14 mouse cellular contexts compared by ENCODE assay signal in genomic region chr6:145592036-145592435, GRCm38 (mm10). TPM values are rescaled to one million over a fixed set of nuclear protein-coding genes. Genes with fewer than 3 reads are reported as not detected.
DNase-seq lines count a peak whose midpoint lies in the region; ATAC-seq lines count a peak whose summit lies in the region.
"Had no signal": no experiment of that assay in that cellular context is flagged by ENCODE, and none has a peak within 500 bp of the region (broad histone marks: within the 10 kb centered on the region; RNA-seq: fewer than 3 reads in every experiment).

No protein-coding gene starts in this region.

- no peak overlapping the region for H3K4me3 ChIP-seq in hindbrain, embryonic 15.5 days
- no peak overlapping the region for H3K4me3 ChIP-seq in hindbrain, embryonic 13.5 days
- H3K4me3 ChIP-seq in embryonic facial prominence, embryonic 11.5 days (ENCODE audit: low read depth, low read length) = no peak overlapping the region
- H3K4me3 ChIP-seq: myocyte had no signal

- H3K27me3 ChIP-seq in hindbrain, embryonic 15.5 days = no peaks in the 10 kb centered on the region
- no peaks in the 10 kb centered on the region for H3K27me3 ChIP-seq in hindbrain, embryonic 13.5 days
- no peaks in the 10 kb centered on the region for H3K27me3 ChIP-seq in embryonic facial prominence, embryonic 11.5 days (ENCODE audit: control insufficient read depth, insufficient read depth, low read length)

- no peaks in the 10 kb centered on the region for H3K9me3 ChIP-seq in hindbrain, embryonic 15.5 days
- no peaks in the 10 kb centered on the region for H3K9me3 ChIP-seq in hindbrain, embryonic 13.5 days
- H3K9me3 ChIP-seq in embryonic facial prominence, embryonic 11.5 days (replicated peaks; ENCODE audit: control insufficient read depth, low read length) = no peaks in the 10 kb centered on the region

- ATAC-seq in hindbrain, embryonic 15.5 days (ENCODE audit: low FRiP score, low read depth) = no peak
- ATAC-seq in hindbrain, embryonic 13.5 days (ENCODE audit: low FRiP score) = no peak
- no peak for ATAC-seq in embryonic facial prominence, embryonic 11.5 days (replicated peaks; ENCODE audit: insufficient number of reproducible peaks, low FRiP score, low TSS enrichment, low read depth)
- ATAC-seq in megakaryocyte-erythroid progenitor cell, adult 5-6 weeks (replicated peaks; ENCODE audit: low FRiP score, low TSS enrichment, poor library complexity, severe bottlenecking) = 0 out of 2 replicates have a peak, but pooled peaks have one; percentile 23

- WGBS in hindbrain, embryonic 15.5 days = 76% methylated on average over 6 of the region's 6 CpGs
- WGBS in hindbrain, embryonic 13.5 days = 76% methylated on average over 6 of the region's 6 CpGs
- 77% methylated on average over 6 of the region's 6 CpGs for WGBS in embryonic facial prominence, embryonic 11.5 days

- H3K27ac ChIP-seq in hindbrain, embryonic 15.5 days (replicated peaks) = 0 out of 2 replicates have a peak overlapping the region, but pooled peaks have one; percentile 25
- no peak overlapping the region; the same call in 1 of the 2 replicates for H3K27ac ChIP-seq in hindbrain, embryonic 13.5 days
- peak overlapping the region; percentile 28; the same call in 1 of the 2 replicates for H3K27ac ChIP-seq in embryonic facial prominence, embryonic 11.5 days (replicated peaks; ENCODE audit: low read depth, low read length)
- H3K27ac ChIP-seq: liver, embryonic 14.5 days had no signal

- H3K36me3 ChIP-seq in hindbrain, embryonic 15.5 days = no peaks in the 10 kb centered on the region
- H3K36me3 ChIP-seq in hindbrain, embryonic 13.5 days = no peaks in the 10 kb centered on the region
- no peaks in the 10 kb centered on the region for H3K36me3 ChIP-seq in embryonic facial prominence, embryonic 11.5 days (replicated peaks; ENCODE audit: control insufficient read depth, insufficient read depth, low read depth, low read length)

- peak; percentile 39 for DNase-seq in A20 (ENCODE audit: low read depth, low spot score)
- DNase-seq in embryonic facial prominence, embryonic 11.5 days (ENCODE audit: low spot score) = no peak
- no peak for DNase-seq in urinary bladder, postnatal 25 days (ENCODE audit: low spot score)
- no peak for DNase-seq in thymus, postnatal 25 days
- DNase-seq: cerebellum, adult 9-11 months; right cerebral cortex, adult 18-20 months had no signal

- no peak overlapping the region for H3K4me2 ChIP-seq in hindbrain, embryonic 15.5 days
- H3K4me2 ChIP-seq in hindbrain, embryonic 13.5 days = no peak overlapping the region
- H3K4me2 ChIP-seq in embryonic facial prominence, embryonic 11.5 days (ENCODE audit: low read depth, low read length) = no peak overlapping the region

- no peak overlapping the region for H3K9ac ChIP-seq in hindbrain, embryonic 15.5 days
- no peak overlapping the region for H3K9ac ChIP-seq in hindbrain, embryonic 13.5 days
- no peak overlapping the region for H3K9ac ChIP-seq in embryonic facial prominence, embryonic 11.5 days (replicated peaks; ENCODE audit: low read length)
- H3K9ac ChIP-seq: liver, embryonic 14.5 days had no signal

- 0 out of 2 replicates have a peak, but pooled peaks cover 5% of the 10 kb centered on the region for H3K4me1 ChIP-seq in hindbrain, embryonic 15.5 days (replicated peaks)
- peaks cover 9% of the 10 kb centered on the region for H3K4me1 ChIP-seq in hindbrain, embryonic 13.5 days (replicated peaks)
- H3K4me1 ChIP-seq in embryonic facial prominence, embryonic 11.5 days (ENCODE audit: control insufficient read depth, insufficient read depth, low read length) = no peaks in the 10 kb centered on the region; the same call in 1 of the 2 replicates

RNA-seq across cellular contexts. Expression of gene Lmntd1, which starts 22.1 kb away (rescaled TPM):
- 1.1 and 1.6 TPM in 2 replicates for polyA plus RNA-seq in hindbrain, embryonic 15.5 days (2015; fragmentation: Nextera tagmentation; extraction: Ambion mirVana)
- 0.75 and 1.00 TPM in 2 replicates for polyA plus RNA-seq in hindbrain, embryonic 13.5 days (2015; fragmentation: Nextera tagmentation; extraction: Ambion mirVana)
- polyA plus RNA-seq in embryonic facial prominence, embryonic 11.5 days (2014; fragmentation: Nextera tagmentation; extraction: Ambion mirVana) = 0.20 TPM in 1 of 2 replicates, not detected in the other
- total RNA-seq in megakaryocyte-erythroid progenitor cell, adult 5-6 weeks (2014; fragmentation: Nextera tagmentation) = not detected in 2 replicates
- total RNA-seq in megakaryocyte-erythroid progenitor cell, adult 5-6 weeks (2017) = not detected in 2 replicates
- total RNA-seq: granulocyte monocyte progenitor cell, adult 5-6 weeks had no signal
- polyA plus RNA-seq: myocyte had no signal

RNA-seq across cellular contexts. Expression of gene Tuba3b, which starts 23.5 kb away (rescaled TPM):
- not detected in 2 replicates for polyA plus RNA-seq in hindbrain, embryonic 15.5 days (2015; fragmentation: Nextera tagmentation; extraction: Ambion mirVana)
- polyA plus RNA-seq in hindbrain, embryonic 13.5 days (2015; fragmentation: Nextera tagmentation; extraction: Ambion mirVana) = not detected in 2 replicates
- not detected in 2 replicates for polyA plus RNA-seq in embryonic facial prominence, embryonic 11.5 days (2014; fragmentation: Nextera tagmentation; extraction: Ambion mirVana)
- total RNA-seq in megakaryocyte-erythroid progenitor cell, adult 5-6 weeks (2014; fragmentation: Nextera tagmentation) = not detected in 2 replicates
- not detected in 2 replicates for total RNA-seq in megakaryocyte-erythroid progenitor cell, adult 5-6 weeks (2017)
- total RNA-seq: granulocyte monocyte progenitor cell, adult 5-6 weeks; layer of hippocampus, postnatal 14 days had no signal
- polyA plus RNA-seq: brain, embryonic 14.5 days; liver, embryonic 14.5 days; myocyte had no signal
